14 mouse cellular contexts compared by ENCODE assay signal in the genomic region with DNA sequence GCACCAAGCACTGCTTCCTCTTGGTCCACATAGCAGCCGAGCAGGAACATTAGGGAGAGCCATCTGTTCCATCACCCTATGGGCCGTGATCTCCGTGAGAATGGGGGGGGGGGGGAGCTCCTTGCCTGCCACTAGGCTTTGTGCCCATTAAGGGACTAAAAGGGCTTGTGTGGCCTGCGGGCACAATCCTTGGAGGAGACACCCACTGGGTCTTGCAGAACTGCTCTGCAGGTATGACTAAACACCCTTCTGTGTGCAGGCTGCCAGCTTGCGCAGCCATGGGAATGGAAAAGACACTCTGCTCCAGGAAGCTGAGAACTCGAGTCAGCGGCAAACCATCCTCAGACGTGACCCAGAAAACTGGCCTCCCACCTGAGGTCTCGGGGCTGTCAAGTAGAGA.
DNase-seq lines count a peak whose midpoint lies in the region; ATAC-seq lines count a peak whose summit lies in the region.
"Had no signal": no experiment of that assay in that cellular context is flagged by ENCODE, and none has a peak within 500 bp of the region (broad histone marks: within the 10 kb centered on the region; RNA-seq: fewer than 3 reads in every experiment).

No protein-coding gene starts in this region.

- peak; percentile 17 for DNase-seq in heart, adult 8-10 months (ENCODE audit: low spot score)
- no peak for DNase-seq in heart, adult 9 months (ENCODE audit: low spot score in 2 of 2)
- DNase-seq in neural tube, embryonic 10.5 days (ENCODE audit: extremely low spot score, low spot score): no peak
- DNase-seq in cerebellum, adult 11 months: peak; percentile 58
- DNase-seq in cerebellum, postnatal 25 days: peak; percentile 74 to 76
- no peak for DNase-seq in kidney, postnatal 10 days
- DNase-seq in kidney, postnatal 36 days: no peak
- DNase-seq: gastrocnemius, postnatal 36 days; kidney, adult 2 months; liver had no signal

- 54% methylated on average over 9 of the region's 9 CpGs for WGBS in neural tube, embryonic 12.5 days

- H3K4me3 ChIP-seq in neural tube, embryonic 12.5 days: no peak overlapping the region
- H3K4me3 ChIP-seq: embryonic facial prominence, embryonic 12.5 days; forebrain, embryonic 12.5 days; lung, embryonic 15.5 days had no signal

- no peak overlapping the region for H3K4me2 ChIP-seq in neural tube, embryonic 12.5 days (replicated peaks)
- H3K4me2 ChIP-seq: embryonic facial prominence, embryonic 12.5 days; forebrain, embryonic 12.5 days; lung, embryonic 15.5 days had no signal

- H3K4me1 ChIP-seq in neural tube, embryonic 12.5 days: peaks cover 25% of the 10 kb centered on the region
- H3K4me1 ChIP-seq: embryonic facial prominence, embryonic 12.5 days had no signal

- ATAC-seq in neural tube, embryonic 12.5 days (ENCODE audit: low FRiP score, low read depth): 0 out of 2 replicates have a peak, but pooled peaks have one; percentile 19

- H3K27ac ChIP-seq in neural tube, embryonic 12.5 days: no peak overlapping the region
- H3K27ac ChIP-seq: embryonic facial prominence, embryonic 12.5 days; forebrain, embryonic 12.5 days; lung, embryonic 15.5 days had no signal

- H3K27me3 ChIP-seq in neural tube, embryonic 12.5 days (replicated peaks): no peaks in the 10 kb centered on the region
- H3K27me3 ChIP-seq: embryonic facial prominence, embryonic 12.5 days; forebrain, embryonic 12.5 days; lung, embryonic 15.5 days had no signal

- no peaks in the 10 kb centered on the region for H3K36me3 ChIP-seq in neural tube, embryonic 12.5 days
- H3K36me3 ChIP-seq: embryonic facial prominence, embryonic 12.5 days; forebrain, embryonic 12.5 days; lung, embryonic 15.5 days had no signal

- H3K9ac ChIP-seq in neural tube, embryonic 12.5 days: no peak overlapping the region
- H3K9ac ChIP-seq: embryonic facial prominence, embryonic 12.5 days; forebrain, embryonic 12.5 days; lung, embryonic 15.5 days had no signal

- H3K9me3 ChIP-seq in neural tube, embryonic 12.5 days: no peaks in the 10 kb centered on the region
- H3K9me3 ChIP-seq: embryonic facial prominence, embryonic 12.5 days; forebrain, embryonic 12.5 days; lung, embryonic 15.5 days had no signal

Comparison
In these comparisons a context has a peak if more than half of its experiments do, and no peak if none do; other contexts are left out.
1. DNase-seq: peak in heart, adult 8-10 months (single experiment), cerebellum, adult 11 months (single experiment) and cerebellum, postnatal 25 days (2 of 2); none in heart, adult 9 months (0 of 2), neural tube, embryonic 10.5 days (single experiment), kidney, postnatal 10 days (single experiment) and kidney, postnatal 36 days (0 of 2).